Mouse (Mus musculus) kidney, postnatal 25 days (tissue): ENCODE measurements around the gene Slc17a5.

ENCODE experiments used
- DNase-seq, 2 experiments: peaks; one replicate each; pipeline ENCODE4 v3.0.0; 2021; ENCODE audit warnings: mixed read lengths in 2 of 2

Slc17a5 gene

GRCm38 (mm10) chr9:78587914-78588313, at the start of gene Slc17a5:
TSS of gene Slc17a5 (minus strand) at chr9:78588041.
- peak; percentile 94 to 95 for DNase-seq

GRCm38 (mm10) chr9:78633976-78634375, 46.1 kb upstream of the Slc17a5 start:
- DNase-seq = no peak

GRCm38 (mm10) chr9:78631755-78632434, 44.1 kb upstream of the Slc17a5 start:
- no peak for DNase-seq

GRCm38 (mm10) chr9:78629991-78630390, 42.1 kb upstream of the Slc17a5 start:
- DNase-seq = peak in 1 of 2 experiments; percentile 37

GRCm38 (mm10) chr9:78623301-78623747, 35.5 kb upstream of the Slc17a5 start:
- no peak for DNase-seq

GRCm38 (mm10) chr9:78619285-78619684, 31.4 kb upstream of the Slc17a5 start:
- no peak for DNase-seq

- DNase-seq = peak; percentile 35 to 39
Measured at GRCm38 (mm10) chr9:78615401-78616021, 27.7 kb upstream of the Slc17a5 start, which contains the start of gene Cd109. TSS of gene Cd109 (plus strand) at chr9:78615546.

- DNase-seq = no peak
Measured at GRCm38 (mm10) chr9:78614201-78614600, 26.4 kb upstream of the Slc17a5 start.

GRCm38 (mm10) chr9:78601046-78601730, 13.3 kb upstream of the Slc17a5 start:
- peak; percentile 40 to 45 for DNase-seq

GRCm38 (mm10) chr9:78599927-78600326, 12.1 kb upstream of the Slc17a5 start:
- DNase-seq = no peak

- peak in 1 of 2 experiments; percentile 59 for DNase-seq
Measured at GRCm38 (mm10) chr9:78596834-78597233, 9.0 kb upstream of the Slc17a5 start.

- no peak for DNase-seq
Measured at GRCm38 (mm10) chr9:78595769-78596555, 8.1 kb upstream of the Slc17a5 start.

GRCm38 (mm10) chr9:78595257-78595656, 7.4 kb upstream of the Slc17a5 start:
- DNase-seq = no peak

- DNase-seq = no peak
Measured at GRCm38 (mm10) chr9:78590471-78590870, 2.6 kb upstream of the Slc17a5 start.

GRCm38 (mm10) chr9:78588411-78589033, 681 bp upstream of the Slc17a5 start:
- peak in 1 of 2 experiments; percentile 5 for DNase-seq

- DNase-seq = peak; percentile 52 to 70
Measured at GRCm38 (mm10) chr9:78587218-78587883, 490 bp downstream of the Slc17a5 start.

GRCm38 (mm10) chr9:78579644-78580396, 8.0 kb downstream of the Slc17a5 start:
- DNase-seq = no peak

- DNase-seq = no peak
Measured at GRCm38 (mm10) chr9:78578824-78579223, 9.0 kb downstream of the Slc17a5 start.

GRCm38 (mm10) chr9:78576466-78576865, 11.4 kb downstream of the Slc17a5 start:
- no peak for DNase-seq

GRCm38 (mm10) chr9:78569934-78570333, 17.9 kb downstream of the Slc17a5 start:
- no peak for DNase-seq

GRCm38 (mm10) chr9:78559479-78559878, 28.4 kb downstream of the Slc17a5 start:
- DNase-seq = no peak
